Mouse (Mus musculus): ENCODE data around the gene Gpx4. TPM values are rescaled to one million over a fixed set of nuclear protein-coding genes. Genes with fewer than 3 reads are reported as not detected.

Gene Gpx4
- total RNA-seq, 1 experiment from 2014 or later: 1,329 TPM

GRCm38 (mm10) chr10:80105460-80105859 is 58.5 kb downstream of the Gpx4 start, which contains the start of gene Sbno2:
Sbno2 (minus strand) TSS chr10:80105571.
- DNase-seq: no peak

- DNase-seq: no peak
Measured at GRCm38 (mm10) chr10:80105926-80106325, 59.0 kb downstream of the Gpx4 start.

Other genes starting within 250 kb of the Gpx4 start
- gene Misp, start 226.2 kb upstream of the Gpx4 start, total RNA-seq (2021): 0.26 TPM in 2 replicates
- 291 and 302 TPM in 2 replicates for gene Ptbp1, start 192.7 kb upstream of the Gpx4 start, total RNA-seq (2021)
- 1.0 TPM in 1 of 2 replicates, not detected in the other for gene Prtn3, start 172.7 kb upstream of the Gpx4 start, total RNA-seq (2021)
- gene Plppr3, start 172.5 kb upstream of the Gpx4 start, total RNA-seq (2021): 0.93 and 2.2 TPM in 2 replicates
- 0.70 TPM in 1 of 2 replicates, not detected in the other for gene Elane, start 160.9 kb upstream of the Gpx4 start, total RNA-seq (2021)
- 561 and 750 TPM in 2 replicates for gene Cfd, start 156.3 kb upstream of the Gpx4 start, total RNA-seq (2021)
- gene Med16, start 138.2 kb upstream of the Gpx4 start, total RNA-seq (2021): 32.0 and 38.4 TPM in 2 replicates
- not detected in 2 replicates for gene Gm26602, start 136.3 kb upstream of the Gpx4 start, total RNA-seq (2021)
- gene Kiss1r, start 130.2 kb upstream of the Gpx4 start, total RNA-seq (2021): 0.98 and 1.5 TPM in 2 replicates
- gene R3hdm4, start 126.0 kb upstream of the Gpx4 start, total RNA-seq (2021): 75.8 and 82.8 TPM in 2 replicates
- gene Arid3a, start 120.1 kb upstream of the Gpx4 start, total RNA-seq (2021): 5.9 and 6.9 TPM in 2 replicates
- gene Wdr18, start 87.0 kb upstream of the Gpx4 start, total RNA-seq (2021): 30.3 and 36.6 TPM in 2 replicates
- not detected in 2 replicates for gene Grin3b, start 76.5 kb upstream of the Gpx4 start, total RNA-seq (2021)
- gene Tmem259, start 62.8 kb upstream of the Gpx4 start, total RNA-seq (2021): 141 and 157 TPM in 2 replicates
- gene Cnn2, start 58.6 kb upstream of the Gpx4 start, total RNA-seq (2021): 40.2 and 55.9 TPM in 2 replicates
- 18.7 and 20.7 TPM in 2 replicates for gene Abca7, start 50.7 kb upstream of the Gpx4 start, total RNA-seq (2021)
- 6.3 and 27.9 TPM in 2 replicates for gene Arhgap45, start 30.5 kb upstream of the Gpx4 start, total RNA-seq (2021)
- 98.8 and 108 TPM in 2 replicates for gene Polr2e, start 7.4 kb upstream of the Gpx4 start, total RNA-seq (2021)
- gene Sbno2, start 58.4 kb downstream of the Gpx4 start, total RNA-seq (2021): 52.8 and 52.9 TPM in 2 replicates
- gene Stk11, start 68.6 kb downstream of the Gpx4 start, total RNA-seq (2021): 138 and 147 TPM in 2 replicates
- 920 and 980 TPM in 2 replicates for gene Atp5d, start 91.5 kb downstream of the Gpx4 start, total RNA-seq (2021)
- 69.9 and 137 TPM in 2 replicates for gene Cbarp, start 93.7 kb downstream of the Gpx4 start, total RNA-seq (2021)
- 114 and 140 TPM in 2 replicates for gene Midn, start 101.1 kb downstream of the Gpx4 start, total RNA-seq (2021)
- gene Cirbp, start 118.8 kb downstream of the Gpx4 start, total RNA-seq (2021): 67.6 and 106 TPM in 2 replicates
- 8.6 and 9.5 TPM in 2 replicates for gene 1600002K03Rik, start 125.8 kb downstream of the Gpx4 start, total RNA-seq (2021)
- gene Efna2, start 132.3 kb downstream of the Gpx4 start, total RNA-seq (2021): 3.1 and 3.9 TPM in 2 replicates
- 23.8 and 29.9 TPM in 2 replicates for gene Mum1, start 179.3 kb downstream of the Gpx4 start, total RNA-seq (2021)
- 426 and 463 TPM in 2 replicates for gene Ndufs7, start 202.0 kb downstream of the Gpx4 start, total RNA-seq (2021)
- 138 and 192 TPM in 2 replicates for gene Gamt, start 213.8 kb downstream of the Gpx4 start, total RNA-seq (2021)
- 92.9 and 115 TPM in 2 replicates for gene Dazap1, start 214.3 kb downstream of the Gpx4 start, total RNA-seq (2021)
- gene Rps15, start 245.3 kb downstream of the Gpx4 start, total RNA-seq (2021): 1,072 and 1,285 TPM in 2 replicates
- 1.5 and 4.4 TPM in 2 replicates for gene Apc2, start 248.8 kb downstream of the Gpx4 start, total RNA-seq (2021)